Mouse (Mus musculus): ENCODE data around the gene Kin. TPM values are rescaled to one million over a fixed set of nuclear protein-coding genes. Genes with fewer than 3 reads are reported as not detected.

Gene Kin
- total RNA-seq (2021): 10 to 100 TPM; 10.7 to 12.6 TPM

GRCm38 (mm10) chr2:10080310-10081010 is at the start of gene Kin, which contains the start of gene Atp5c1:
Gene Kin (plus strand): TSS chr2:10080593.
Gene Atp5c1 (minus strand): TSS chr2:10080510.
- DNase-seq (ENCODE audit: low spot score in 2 of 2): peak; percentile 96 to 98
- intact Hi-C loops (cut with DNase I): loop anchor here (1.0 kb wide), 1 partner anchor 32 kb away; the partner anchor contains the start of gene Taf3

DNA sequence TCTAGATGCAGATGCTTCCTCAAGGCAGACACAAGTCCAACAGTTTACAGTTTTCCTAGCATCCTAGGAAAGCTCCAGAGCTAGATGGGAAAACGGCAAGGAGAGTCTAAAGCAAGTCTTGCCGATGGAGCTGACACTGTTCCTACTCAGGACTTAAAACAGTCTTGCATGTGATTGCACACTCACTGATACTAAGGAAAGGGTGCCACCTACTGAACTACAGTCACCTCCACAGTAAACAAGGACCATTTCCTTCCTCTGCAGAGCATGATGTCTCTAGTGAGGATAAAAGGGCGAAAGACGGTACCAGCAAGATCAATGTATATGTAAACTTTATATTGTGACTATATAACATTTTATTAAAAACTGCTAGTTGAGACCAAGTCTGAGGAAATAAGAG is 46.7 kb upstream of the Kin start:
- intact Hi-C loops (cut with DNase I): no loop called here
- DNase-seq (ENCODE audit: low spot score in 2 of 2): no peak

- intact Hi-C loops (cut with DNase I): no loop called here
- DNase-seq (ENCODE audit: low spot score in 2 of 2): no peak
Observed at GRCm38 (mm10) chr2:10034976-10035375, 45.4 kb upstream of the Kin start.

- intact Hi-C loops (cut with DNase I): loop anchor here (1.0 kb wide), 1 partner anchor 32 kb away; the partner anchor contains the start of genes Atp5c1 and Kin
- DNase-seq (ENCODE audit: low spot score in 2 of 2): peak; percentile 37 to 39
Observed at GRCm38 (mm10) chr2:10047758-10048436, 32.5 kb upstream of the Kin start.

DNA sequence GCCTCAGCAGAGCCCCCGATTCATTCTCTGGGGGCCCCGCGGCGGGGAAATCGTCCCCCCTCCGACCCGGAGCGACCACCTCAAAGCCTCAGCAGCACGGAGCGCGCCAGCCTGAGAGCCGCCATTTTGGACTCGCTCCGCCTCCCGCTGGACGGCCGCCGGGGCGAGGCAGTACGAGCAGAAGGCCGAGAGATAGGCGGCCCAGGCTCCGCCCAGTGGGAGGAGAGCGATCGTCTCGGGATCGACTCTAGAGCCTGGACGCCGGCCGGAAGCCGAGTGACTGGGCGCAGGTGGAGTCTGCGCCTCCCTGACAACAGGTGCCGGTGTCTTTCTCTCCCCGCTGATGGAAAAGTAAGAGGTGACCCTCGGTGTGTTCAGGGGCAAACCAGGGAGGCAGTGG is 31.9 kb upstream of the Kin start, which contains the start of gene Taf3:
Gene Taf3 (minus strand): TSS at position 136 of the 400 bp plus-strand sequence.
- intact Hi-C loops (cut with DNase I): loop anchor here (1.0 kb wide), 1 partner anchor 32 kb away; the partner anchor contains the start of genes Atp5c1 and Kin
- peak; percentile 91 to 96 for DNase-seq (ENCODE audit: low spot score in 2 of 2)

DNA sequence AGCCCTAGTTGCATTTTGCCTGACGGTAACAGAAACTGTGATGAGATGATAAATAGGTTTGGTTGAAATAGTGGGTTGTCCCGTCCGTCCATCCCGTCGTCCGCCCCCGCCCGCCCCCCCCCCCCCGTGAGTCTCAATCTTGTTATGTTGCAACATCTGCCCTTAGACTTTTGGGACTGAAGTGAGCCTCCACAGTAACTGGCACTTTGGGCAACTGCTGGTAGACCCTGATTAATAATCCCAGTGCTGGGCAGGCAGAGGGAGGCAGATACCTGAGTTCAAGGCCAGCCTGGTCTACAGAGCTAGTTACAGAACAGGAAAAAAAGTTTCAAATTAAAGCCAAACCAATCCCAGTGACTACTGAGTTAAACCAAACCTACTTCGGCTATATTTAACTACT is 30.9 kb upstream of the Kin start:
- intact Hi-C loops (cut with DNase I): no loop called here
- no peak for DNase-seq (ENCODE audit: low spot score in 2 of 2)

- intact Hi-C loops (cut with DNase I): no loop called here
- DNase-seq (ENCODE audit: low spot score in 2 of 2): peak; percentile 57 to 95
Observed at GRCm38 (mm10) chr2:10050878-10051277, 29.5 kb upstream of the Kin start.

- no peak for DNase-seq (ENCODE audit: low spot score in 2 of 2)
- intact Hi-C loops (cut with DNase I): no loop called here
Observed at GRCm38 (mm10) chr2:10051996-10052395, 28.4 kb upstream of the Kin start.

DNA sequence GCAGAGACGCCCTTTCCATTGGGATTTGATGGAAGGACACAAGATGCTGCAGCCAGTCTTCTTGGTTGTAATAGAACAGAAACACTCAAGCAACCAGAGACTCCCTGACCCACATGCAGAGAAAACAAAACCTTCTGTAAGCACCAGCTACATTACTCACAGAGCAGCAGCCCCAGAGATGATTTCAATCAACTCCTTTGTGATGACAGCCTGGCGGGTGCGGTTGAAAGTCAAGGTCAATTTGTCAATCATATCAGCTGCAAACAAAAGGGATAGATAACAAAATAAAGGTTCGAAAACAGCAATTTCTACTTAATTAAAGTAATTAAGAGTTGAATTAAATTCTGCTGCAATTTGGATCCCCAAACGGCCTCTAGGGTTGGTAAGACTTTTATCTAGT is 21.6 kb upstream of the Kin start:
- intact Hi-C loops (cut with DNase I): no loop called here
- DNase-seq (ENCODE audit: low spot score in 2 of 2): no peak

DNA sequence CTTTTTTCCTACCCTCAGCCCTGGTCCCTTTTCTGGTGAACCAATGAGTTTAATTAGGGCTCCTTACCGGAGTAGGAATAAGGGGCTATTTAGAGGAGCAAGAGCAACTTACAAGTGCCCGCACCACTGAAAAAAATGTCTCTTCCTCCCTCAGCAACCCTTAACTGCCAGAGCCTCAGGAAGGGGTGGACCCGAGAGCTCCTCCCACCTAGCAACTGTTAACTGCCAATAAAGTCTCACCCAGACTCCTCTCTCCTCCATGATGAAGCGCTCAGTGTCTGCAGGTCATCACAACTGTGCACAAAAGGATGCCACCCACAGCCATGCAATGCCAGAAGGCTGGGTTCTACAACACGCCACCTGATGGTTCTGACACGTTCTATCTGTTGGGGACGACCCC is 8.6 kb upstream of the Kin start:
- DNase-seq (ENCODE audit: low spot score in 2 of 2): no peak
- intact Hi-C loops (cut with DNase I): no loop called here

- no peak for DNase-seq (ENCODE audit: low spot score in 2 of 2)
- intact Hi-C loops (cut with DNase I): no loop called here
Observed at GRCm38 (mm10) chr2:10074470-10074869, 5.9 kb upstream of the Kin start.

DNA sequence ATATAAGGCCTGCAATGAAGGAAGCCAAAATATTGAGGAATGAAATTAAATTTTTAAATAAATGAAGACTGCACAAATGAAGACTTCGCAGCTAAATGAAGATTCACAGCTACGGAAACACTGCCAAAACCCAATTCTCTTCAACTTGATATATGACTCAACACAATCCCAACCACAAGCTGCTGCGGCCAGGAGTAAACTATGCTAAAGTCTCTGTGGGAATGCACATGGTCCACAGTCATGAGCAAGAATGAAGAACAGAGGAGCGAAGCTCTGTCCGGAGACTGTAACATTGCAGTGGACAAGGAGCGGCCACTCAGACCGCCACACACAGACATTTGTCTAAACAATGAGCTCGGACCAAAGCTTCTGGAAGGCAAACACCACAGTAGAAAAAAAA is 3.7 kb upstream of the Kin start:
- DNase-seq (ENCODE audit: low spot score in 2 of 2): peak in 1 of 2 experiments; percentile 54
- intact Hi-C loops (cut with DNase I): no loop called here

- intact Hi-C loops (cut with DNase I): loop anchor here (1.0 kb wide), 1 partner anchor 32 kb away; the partner anchor contains the start of gene Taf3
- no peak for DNase-seq (ENCODE audit: low spot score in 2 of 2)
Observed at GRCm38 (mm10) chr2:10079745-10080309, 566 bp upstream of the Kin start.

GRCm38 (mm10) chr2:10081453-10082080 is 1.2 kb downstream of the Kin start:
- intact Hi-C loops (cut with DNase I): no loop called here

DNA sequence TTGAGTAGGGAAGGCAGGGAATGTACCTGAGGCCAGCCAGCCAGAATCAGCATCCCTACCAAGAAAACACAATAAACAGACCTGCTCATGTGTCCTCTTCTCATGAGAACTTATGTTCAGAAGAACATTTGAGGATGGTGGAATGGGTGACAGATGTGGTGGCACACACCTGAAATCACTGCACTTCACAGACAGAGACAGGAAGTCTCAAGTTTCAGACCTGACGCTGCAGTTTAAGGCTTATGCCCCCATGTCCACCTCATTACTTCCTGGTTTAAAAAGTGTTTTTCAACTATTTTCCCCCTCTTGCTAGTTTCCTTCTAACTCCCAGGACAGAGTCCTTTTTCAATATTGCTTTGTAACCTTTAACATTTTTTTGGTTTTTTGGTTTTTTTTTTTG is 2.3 kb downstream of the Kin start:
- no peak for DNase-seq (ENCODE audit: low spot score in 2 of 2)
- intact Hi-C loops (cut with DNase I): no loop called here

More at GRCm38 (mm10) chr2:10081453-10082080, 1.2 kb downstream of the Kin start:
- DNase-seq (ENCODE audit: low spot score in 2 of 2): no peak

- no peak for DNase-seq (ENCODE audit: low spot score in 2 of 2)
- intact Hi-C loops (cut with DNase I): no loop called here
Observed at GRCm38 (mm10) chr2:10087256-10087850, 7.0 kb downstream of the Kin start.

GRCm38 (mm10) chr2:10094327-10095100 is 14.1 kb downstream of the Kin start:
- no peak for DNase-seq (ENCODE audit: low spot score in 2 of 2)
- intact Hi-C loops (cut with DNase I): loop anchor here (10.0 kb wide), 1 partner anchor 1420 kb away; no protein-coding TSS in a partner anchor

GRCm38 (mm10) chr2:10098598-10099215 is 18.3 kb downstream of the Kin start:
- intact Hi-C loops (cut with DNase I): loop anchor here (10.0 kb wide), 1 partner anchor 1424 kb away; no protein-coding TSS in a partner anchor

More at GRCm38 (mm10) chr2:10098598-10099215, 18.3 kb downstream of the Kin start:
- DNase-seq (ENCODE audit: low spot score in 2 of 2): peak; percentile 54 to 56

Data from left cerebral cortex, postnatal 25 days (tissue).